Mouse (Mus musculus) ovary, postnatal 36 days (tissue): ENCODE data around the gene Nme9.

Experiments
- DNase-seq: peaks from one replicate; pipeline ENCODE4 v3.0.0; 2022; ENCODE audit warnings: low spot score, mixed read lengths

Nme9 gene

GRCm38 (mm10) chr9:99484632-99485031 is 33.4 kb downstream of the Nme9 start:
- DNase-seq, result no peak

- no peak for DNase-seq
Measured at GRCm38 (mm10) chr9:99485144-99485543, 33.9 kb downstream of the Nme9 start.

- DNase-seq, result no peak
Measured at GRCm38 (mm10) chr9:99487126-99487695, 35.9 kb downstream of the Nme9 start.

GRCm38 (mm10) chr9:99487841-99488240 is 36.6 kb downstream of the Nme9 start:
- no peak for DNase-seq

- no peak for DNase-seq
Measured at GRCm38 (mm10) chr9:99491050-99491449, 39.8 kb downstream of the Nme9 start.

- no peak for DNase-seq
Measured at GRCm38 (mm10) chr9:99492634-99493200, 41.4 kb downstream of the Nme9 start.

- no peak for DNase-seq
Measured at GRCm38 (mm10) chr9:99499336-99499735, 48.1 kb downstream of the Nme9 start.

- no peak for DNase-seq
Measured at GRCm38 (mm10) chr9:99505875-99506274, 54.6 kb downstream of the Nme9 start.
